Mouse (Mus musculus): ENCODE results near the gene 4931409K22Rik. TPM values are rescaled to one million over a fixed set of nuclear protein-coding genes. Genes with fewer than 3 reads are reported as not detected.

4931409K22Rik gene
- not detected in 2 replicates for polyA plus RNA-seq (2015; fragmentation: Nextera tagmentation; extraction: Ambion mirVana)

DNA sequence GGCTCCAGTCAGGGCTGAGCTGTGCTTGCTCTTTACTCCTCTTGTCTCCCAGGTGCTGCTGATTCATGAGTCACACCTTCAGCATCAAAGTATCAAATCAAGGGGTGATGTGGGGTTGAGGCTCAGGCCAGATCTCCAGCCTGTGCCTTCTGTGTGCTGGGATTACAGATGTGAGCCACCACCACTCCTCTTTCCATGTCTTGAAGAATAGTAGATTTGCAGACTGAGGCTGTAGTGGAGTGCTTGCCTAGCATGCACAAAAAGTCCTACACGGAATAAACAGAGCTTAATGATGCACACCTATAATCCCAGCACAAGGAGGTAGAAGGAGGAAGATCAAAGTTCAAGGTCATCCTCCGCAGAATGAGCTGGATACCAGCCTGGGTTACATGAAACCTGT lies at the start of gene 4931409K22Rik:
4931409K22Rik (minus strand) TSS at position 101 of the 400 bp plus-strand sequence.
- no peak within 1 kb of the TSS for H3K4me2 ChIP-seq (replicated peaks; ENCODE audit: low read depth, low read length)
- H3K9me3 ChIP-seq (ENCODE audit: low read length), result 0 out of 2 replicates have a peak, but pooled peaks cover 3% of the 10 kb centered on the region
- DNase-seq (ENCODE audit: low spot score) (no peak), ATAC-seq (no peak)
- WGBS, result 66% methylated on average over 2 of the region's 2 CpGs
- H3K27me3 ChIP-seq (replicated peaks; ENCODE audit: insufficient read depth, low read length), result no peaks in the 10 kb centered on the region
- no peak within 1 kb of the TSS for H3K9ac ChIP-seq (replicated peaks; ENCODE audit: low read depth)
- TF ChIP-seq EP300 (IDR thresholded peaks at IDR 0.05), result no peak
- TF ChIP-seq CTCF (IDR thresholded peaks at IDR 0.05), result no peak
- H3K36me3 ChIP-seq (ENCODE audit: insufficient read depth, low read length), result no peaks in the 10 kb centered on the region
- H3K27ac ChIP-seq (ENCODE audit: low read length), result no peak within 1 kb of the TSS
- H3K4me1 ChIP-seq (ENCODE audit: insufficient read depth, low read depth, low read length), result no peaks in the 10 kb centered on the region
- H3K4me3 ChIP-seq (ENCODE audit: low read depth, low read length), result no peak within 1 kb of the TSS

DNA sequence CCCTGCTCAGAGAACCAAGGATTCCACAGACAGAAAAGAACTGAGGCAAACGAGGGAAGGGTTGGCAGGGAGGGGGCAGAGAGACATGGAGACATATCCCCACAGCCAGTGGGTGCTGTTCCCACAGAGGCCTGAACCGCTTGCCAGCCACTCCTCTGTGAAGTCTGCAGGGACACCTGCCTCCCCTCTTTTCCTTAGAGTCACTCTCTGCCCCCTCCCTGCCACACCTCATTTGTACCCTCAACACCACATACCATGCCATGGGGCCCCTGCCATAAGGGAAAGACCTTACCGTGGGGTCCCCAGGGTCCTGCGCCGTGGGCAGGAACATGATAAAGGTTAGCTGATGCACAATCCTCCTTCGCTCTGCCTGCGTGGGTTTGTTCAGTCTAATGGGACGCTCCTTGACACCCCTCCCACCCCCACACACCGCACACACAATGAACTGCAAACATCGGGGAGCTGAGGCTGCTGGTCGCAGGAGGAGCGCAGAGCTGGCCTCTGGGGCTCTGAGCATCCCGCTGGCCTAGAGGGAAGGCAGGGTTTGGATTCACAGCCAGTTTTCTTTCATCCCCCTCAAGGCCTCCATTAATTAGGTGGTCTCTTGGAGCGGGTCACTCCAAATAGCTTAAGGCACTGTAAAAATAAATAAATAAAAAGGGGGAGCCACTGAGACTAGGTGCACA lies 49.5 kb upstream of the 4931409K22Rik start:
- Histone ChIP-seq H3K27me3 (replicated peaks; ENCODE audit: insufficient read depth, low read length) (no peaks in the 10 kb centered on the region), H3K4me2 (replicated peaks; ENCODE audit: low read depth, low read length) (no peak overlapping the region), H3K4me3 (ENCODE audit: low read depth, low read length) (no peak overlapping the region), H3K4me1 (ENCODE audit: insufficient read depth, low read depth, low read length) (peaks cover 18% of the 10 kb centered on the region; the same call in 1 of the 2 replicates), H3K36me3 (ENCODE audit: insufficient read depth, low read length) (no peaks in the 10 kb centered on the region), H3K9me3 (ENCODE audit: low read length) (no peaks in the 10 kb centered on the region), H3K9ac (replicated peaks; ENCODE audit: low read depth) (no peak overlapping the region), H3K27ac (ENCODE audit: low read length) (no peak overlapping the region)
- ATAC-seq (no peak), DNase-seq (ENCODE audit: low spot score) (no peak)
- 25% methylated on average over 14 of the region's 14 CpGs for WGBS
- no peak for TF ChIP-seq EP300 (IDR thresholded peaks at IDR 0.05)
- no peak for TF ChIP-seq CTCF (IDR thresholded peaks at IDR 0.05)

GRCm38 (mm10) chr5:24605321-24605979 lies 48.8 kb upstream of the 4931409K22Rik start:
- ATAC-seq, result no peak
- WGBS, result 13% methylated on average over 6 of the region's 6 CpGs
- H3K27me3 ChIP-seq (replicated peaks; ENCODE audit: insufficient read depth, low read length), result no peaks in the 10 kb centered on the region

DNA sequence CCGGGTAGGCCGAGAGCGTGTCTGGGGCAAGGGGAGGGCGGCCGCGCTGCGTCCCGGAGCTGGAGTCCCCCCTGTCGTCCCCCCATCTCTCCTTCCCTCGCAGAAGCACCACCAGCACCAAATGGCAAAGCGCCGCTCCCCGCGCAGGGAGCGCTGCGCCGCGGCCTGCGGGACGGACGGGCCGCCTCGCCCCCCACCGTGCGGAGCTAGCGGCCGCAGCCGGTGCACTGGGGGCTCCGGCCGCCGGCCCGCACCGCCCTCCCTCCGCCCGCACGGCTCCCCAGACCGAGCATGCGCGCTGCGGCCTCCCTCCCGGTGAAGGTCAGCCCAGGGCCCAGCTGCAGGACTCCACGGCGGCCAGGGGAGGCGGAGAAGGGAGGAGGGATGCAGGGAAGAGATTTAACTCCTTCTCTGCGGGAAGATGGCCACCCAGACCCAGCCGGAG lies 48.1 kb upstream of the 4931409K22Rik start:
- Histone ChIP-seq H3K9ac (replicated peaks; ENCODE audit: low read depth) (peak overlapping the region; percentile 46; the same call in 1 of the 2 replicates), H3K27me3 (replicated peaks; ENCODE audit: insufficient read depth, low read length) (no peaks in the 10 kb centered on the region), H3K4me3 (ENCODE audit: low read depth, low read length) (peak overlapping the region; percentile 80), H3K9me3 (ENCODE audit: low read length) (no peaks in the 10 kb centered on the region), H3K4me2 (replicated peaks; ENCODE audit: low read depth, low read length) (peak overlapping the region; percentile 60), H3K4me1 (ENCODE audit: insufficient read depth, low read depth, low read length) (peaks cover 20% of the 10 kb centered on the region; the same call in 1 of the 2 replicates), H3K27ac (ENCODE audit: low read length) (peak overlapping the region; percentile 91), H3K36me3 (ENCODE audit: insufficient read depth, low read length) (no peaks in the 10 kb centered on the region)
- WGBS, result 0% methylated on average over 37 of the region's 46 CpGs
- ATAC-seq (peak; percentile 82), DNase-seq (ENCODE audit: low spot score) (peak; percentile 95)
- TF ChIP-seq CTCF (IDR thresholded peaks at IDR 0.05), result peak; percentile 67
- no peak for TF ChIP-seq EP300 (IDR thresholded peaks at IDR 0.05)

More at GRCm38 (mm10) chr5:24605321-24605979, 48.8 kb upstream of the 4931409K22Rik start:
- Histone ChIP-seq H3K4me2 (replicated peaks; ENCODE audit: low read depth, low read length) (peak overlapping the region; percentile 60), H3K9me3 (ENCODE audit: low read length) (no peaks in the 10 kb centered on the region), H3K9ac (replicated peaks; ENCODE audit: low read depth) (peak overlapping the region; percentile 46; the same call in 1 of the 2 replicates), H3K4me1 (ENCODE audit: insufficient read depth, low read depth, low read length) (peaks cover 20% of the 10 kb centered on the region; the same call in 1 of the 2 replicates), H3K4me3 (ENCODE audit: low read depth, low read length) (peak overlapping the region; percentile 80), H3K27ac (ENCODE audit: low read length) (peak overlapping the region; percentile 91; the same call in 1 of the 2 replicates), H3K36me3 (ENCODE audit: insufficient read depth, low read length) (no peaks in the 10 kb centered on the region)
- DNase-seq (ENCODE audit: low spot score), result no peak
- no peak for TF ChIP-seq EP300 (IDR thresholded peaks at IDR 0.05)
- TF ChIP-seq CTCF (IDR thresholded peaks at IDR 0.05), result no peak

DNA sequence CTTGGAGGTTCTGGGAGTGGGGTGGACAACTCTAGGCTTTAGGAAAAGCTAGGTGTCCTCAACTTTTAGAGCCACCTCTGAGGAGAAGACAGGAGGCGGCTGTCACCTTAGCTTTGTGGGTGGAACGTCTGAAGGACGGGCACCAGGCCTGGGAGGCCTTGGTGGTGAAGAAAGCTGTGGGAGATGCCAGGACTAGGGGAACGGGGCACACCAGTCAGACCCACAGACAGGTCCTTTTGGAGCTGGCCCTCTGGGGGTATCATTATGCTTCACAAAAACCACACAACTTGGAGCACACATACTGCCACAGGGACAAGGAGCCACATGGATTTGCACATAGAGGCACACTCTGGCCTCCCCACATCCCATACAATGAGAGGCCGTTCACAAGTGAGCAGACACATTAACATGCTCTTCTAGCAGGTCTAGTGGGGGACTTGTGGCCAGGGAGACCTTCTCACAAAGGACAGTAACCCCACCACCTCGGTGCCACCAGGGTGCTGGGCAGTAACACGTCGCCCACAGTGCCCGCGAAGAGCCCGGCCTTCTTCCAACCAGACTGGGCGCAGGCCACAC lies 47.6 kb upstream of the 4931409K22Rik start:
- Histone ChIP-seq H3K36me3 (ENCODE audit: insufficient read depth, low read length) (no peaks in the 10 kb centered on the region), H3K27me3 (replicated peaks; ENCODE audit: insufficient read depth, low read length) (no peaks in the 10 kb centered on the region), H3K4me2 (replicated peaks; ENCODE audit: low read depth, low read length) (peak overlapping the region; percentile 60), H3K9ac (replicated peaks; ENCODE audit: low read depth) (peak overlapping the region; percentile 46; the same call in 1 of the 2 replicates), H3K27ac (ENCODE audit: low read length) (peak overlapping the region; percentile 91), H3K4me1 (ENCODE audit: insufficient read depth, low read depth, low read length) (peaks cover 20% of the 10 kb centered on the region; the same call in 1 of the 2 replicates), H3K4me3 (ENCODE audit: low read depth, low read length) (peak overlapping the region; percentile 80), H3K9me3 (ENCODE audit: low read length) (no peaks in the 10 kb centered on the region)
- DNase-seq (ENCODE audit: low spot score) (no peak), ATAC-seq (no peak)
- TF ChIP-seq CTCF (IDR thresholded peaks at IDR 0.05), result no peak
- no peak for TF ChIP-seq EP300 (IDR thresholded peaks at IDR 0.05)
- 17% methylated on average over 12 of the region's 12 CpGs for WGBS

Measured in lung, postnatal 0 days (tissue).